Mouse (Mus musculus) liver, embryonic 14.5 days (tissue): Measurements from ENCODE around the gene Fam243.

Source experiments
- CTCF ChIP-seq: IDR thresholded peaks from 2 replicates; pipeline ENCODE4 v1.5.1; 2016; ENCODE audit warnings: antibody characterized with exemption, low read depth, control low read depth
- EP300 ChIP-seq: IDR thresholded peaks from 2 replicates; pipeline ENCODE4 v1.6.1; 2016; ENCODE audit warnings: antibody characterized with exemption, low read depth

DNA sequence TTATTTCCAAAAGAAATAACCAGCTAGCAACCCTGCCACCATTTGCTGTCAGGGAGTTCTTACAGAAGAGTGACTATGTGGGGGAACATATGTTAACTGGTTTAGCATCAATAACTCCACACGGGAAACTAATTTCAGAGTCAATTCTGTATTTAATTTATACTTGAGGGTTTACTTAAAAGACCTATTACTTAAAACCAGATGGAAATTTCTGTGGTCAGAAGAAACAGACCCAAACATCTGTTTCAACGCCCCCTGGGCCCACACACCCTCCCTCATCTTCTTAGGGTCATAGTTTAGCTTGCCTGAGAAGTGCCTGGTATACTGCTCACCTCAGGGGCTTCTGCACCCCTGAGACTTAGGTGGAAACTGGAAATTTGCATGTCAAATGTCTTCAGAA lies 32.7 kb upstream of the Fam243 start:
- TF ChIP-seq CTCF (no peak), EP300 (no peak)
